Mouse (Mus musculus): ENCODE results near the gene Zfp365.

Zfp365 gene

DNA sequence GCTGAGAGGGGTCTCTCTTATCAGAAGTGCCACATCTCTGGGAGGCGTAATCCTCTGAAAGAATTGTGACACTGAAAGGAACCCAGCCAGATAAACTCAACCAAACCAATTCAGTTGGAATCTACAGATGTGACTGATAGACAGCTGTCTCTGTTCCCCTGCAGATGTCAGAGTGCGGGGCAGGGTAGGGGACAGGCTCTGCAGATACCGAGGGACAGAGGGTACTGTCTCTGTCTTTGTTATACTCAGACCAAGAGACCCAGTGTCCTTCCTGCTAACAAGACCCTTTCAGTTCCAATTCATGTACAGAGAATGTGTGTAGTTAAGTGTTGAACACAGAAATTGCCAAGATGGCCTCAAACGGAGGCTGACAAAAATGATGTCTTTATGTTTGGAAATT, 6.4 kb downstream of the Zfp365 start:
- in situ Hi-C loops (cut with MboI, MseI): no loop called here

GRCm38 (mm10) chr10:67903387-67903786, 9.1 kb downstream of the Zfp365 start:
- in situ Hi-C loops (cut with MboI, MseI): no loop called here

- in situ Hi-C loops (cut with MboI, MseI): no loop called here
Measured at GRCm38 (mm10) chr10:67901179-67901578, 11.3 kb downstream of the Zfp365 start.

GRCm38 (mm10) chr10:67898949-67899675, 13.3 kb downstream of the Zfp365 start:
- in situ Hi-C loops (cut with MboI, MseI): no loop called here

DNA sequence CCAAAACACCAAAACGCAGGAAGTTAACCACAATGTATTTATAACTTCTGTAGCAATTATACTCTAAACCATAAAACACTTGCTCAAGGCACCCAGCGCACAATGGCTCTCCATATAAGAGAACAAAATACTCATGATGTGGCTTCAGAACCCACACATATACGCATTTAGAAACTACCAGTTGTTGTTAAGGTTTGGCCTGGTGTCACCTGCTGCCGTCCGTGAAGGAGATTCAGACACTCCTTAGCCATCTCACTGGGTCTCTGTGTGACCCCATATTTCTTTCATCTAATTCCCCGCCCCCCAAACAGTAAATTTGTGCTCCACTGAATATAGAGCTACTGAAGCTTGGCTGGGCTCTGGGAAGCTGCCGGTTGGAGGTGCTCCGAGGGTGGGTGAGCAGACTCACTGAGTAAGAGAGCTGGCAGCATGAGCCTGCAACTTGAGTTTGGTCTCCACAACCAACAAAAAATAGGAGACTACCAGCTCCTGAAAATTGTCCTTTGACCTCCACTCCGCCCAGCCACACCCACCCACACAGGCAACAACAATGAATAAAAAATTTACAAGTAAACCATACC, 14.0 kb downstream of the Zfp365 start:
- in situ Hi-C loops (cut with MboI, MseI): no loop called here

DNA sequence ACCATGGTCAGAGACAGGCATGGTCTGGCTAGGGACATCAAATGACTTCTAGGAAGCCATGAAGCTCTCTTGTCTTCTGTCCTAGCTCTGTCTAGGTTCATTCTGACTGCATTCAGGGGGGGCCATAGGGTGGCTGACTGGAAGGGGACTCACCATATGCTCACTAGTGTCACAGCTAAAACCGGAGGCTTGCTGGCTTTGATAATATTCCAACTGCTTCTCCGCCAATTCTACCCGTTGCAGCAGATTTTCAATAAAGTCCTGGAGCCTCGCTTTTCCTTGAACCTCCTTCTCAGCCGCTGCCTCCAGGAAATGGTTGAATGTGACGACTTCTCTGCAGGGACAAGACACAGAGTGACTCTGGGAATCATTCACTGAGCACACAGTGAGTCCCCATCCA, 15.2 kb downstream of the Zfp365 start:
- in situ Hi-C loops (cut with MboI, MseI): no loop called here

GRCm38 (mm10) chr10:67894683-67895082, 17.8 kb downstream of the Zfp365 start:
- in situ Hi-C loops (cut with MboI, MseI): no loop called here

GRCm38 (mm10) chr10:67894059-67894458, 18.4 kb downstream of the Zfp365 start:
- in situ Hi-C loops (cut with MboI, MseI): no loop called here

- in situ Hi-C loops (cut with MboI, MseI): no loop called here
Measured at GRCm38 (mm10) chr10:67893226-67893625, 19.2 kb downstream of the Zfp365 start.

DNA sequence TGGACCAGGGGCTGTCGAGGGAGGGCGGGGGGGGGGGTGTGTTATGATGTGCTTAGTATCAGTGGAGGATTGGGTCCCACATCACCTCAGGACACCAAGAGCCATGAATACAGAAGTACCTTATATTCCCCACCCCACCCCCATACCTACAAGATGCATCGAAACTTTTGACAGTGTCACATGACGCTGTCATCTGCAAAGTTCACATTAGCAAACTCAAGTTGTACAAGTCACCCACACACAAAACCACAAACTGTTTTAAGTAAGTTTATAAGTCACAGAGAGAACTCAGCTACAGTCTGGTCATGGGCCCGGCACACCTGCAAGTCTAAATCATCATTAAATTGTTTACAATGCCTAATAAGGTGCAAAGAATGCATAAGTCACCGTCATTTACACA, 21.3 kb downstream of the Zfp365 start:
- in situ Hi-C loops (cut with MboI, MseI): no loop called here

GRCm38 (mm10) chr10:67887971-67888370, 24.5 kb downstream of the Zfp365 start:
- in situ Hi-C loops (cut with MboI, MseI): no loop called here

DNA sequence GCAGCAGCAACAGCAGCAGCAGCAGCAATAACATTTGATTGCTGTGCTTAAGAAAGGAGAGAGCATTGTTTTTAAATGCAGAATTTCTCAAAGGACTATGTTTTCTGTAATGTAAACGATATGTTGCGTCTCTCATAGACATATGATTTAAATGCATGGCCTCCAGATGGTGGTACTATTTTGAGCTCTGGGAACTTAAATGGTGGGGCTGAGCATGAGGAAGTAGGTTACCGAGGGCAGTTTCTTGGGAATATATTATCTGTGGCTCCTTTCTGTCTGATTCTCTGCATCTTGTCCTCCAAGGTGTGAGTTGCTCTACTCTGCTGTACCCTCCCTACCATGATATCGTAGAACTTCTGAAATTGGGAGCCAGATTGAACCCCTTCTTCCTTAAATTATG, 31.8 kb downstream of the Zfp365 start:
- in situ Hi-C loops (cut with MboI, MseI): no loop called here

- in situ Hi-C loops (cut with MboI, MseI): loop anchor here (5.0 to 10.0 kb wide), 2 partner anchors 45 to 273 kb away; no protein-coding TSS in a partner anchor
Measured at GRCm38 (mm10) chr10:67871811-67872210, 40.7 kb downstream of the Zfp365 start.

DNA sequence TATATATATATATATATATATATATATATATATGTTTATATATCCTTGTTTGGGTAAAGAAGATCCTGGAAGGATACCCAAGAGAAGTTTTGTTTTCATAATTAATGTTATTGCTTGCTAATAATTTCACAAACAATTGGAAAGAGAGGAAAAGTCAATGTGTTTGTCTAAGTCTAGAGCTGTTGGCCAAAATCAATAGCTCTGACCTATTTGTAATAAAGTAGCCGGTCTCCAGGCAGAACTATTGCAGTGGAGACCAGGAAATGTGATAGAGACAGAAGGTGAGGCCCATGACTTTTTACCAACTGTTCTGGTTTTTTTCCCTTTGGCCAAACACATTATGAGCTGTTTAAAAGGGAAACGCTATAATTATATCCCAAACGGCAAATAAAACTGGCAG, 44.2 kb downstream of the Zfp365 start:
- in situ Hi-C loops (cut with MboI, MseI): no loop called here

DNA sequence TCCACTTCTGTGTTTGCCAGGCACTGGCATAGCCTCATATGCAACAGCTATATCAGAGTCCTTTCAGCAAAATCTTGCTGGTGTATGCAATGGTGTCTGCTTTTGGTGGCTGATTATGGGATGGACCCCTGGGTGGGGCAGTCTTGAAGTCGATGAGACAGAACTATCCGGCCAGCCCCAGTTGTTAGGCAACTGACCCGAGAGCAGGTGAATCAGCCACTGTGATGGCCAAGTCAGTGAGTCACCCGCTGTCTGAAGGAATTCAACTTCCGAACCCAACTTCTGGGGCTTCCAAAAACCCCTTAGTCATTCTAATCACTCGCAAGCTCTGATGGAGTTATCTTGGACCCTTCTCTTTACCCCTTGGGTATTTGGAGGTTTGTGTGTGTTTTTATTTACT, 46.6 kb downstream of the Zfp365 start:
- in situ Hi-C loops (cut with MboI, MseI): no loop called here

DNA sequence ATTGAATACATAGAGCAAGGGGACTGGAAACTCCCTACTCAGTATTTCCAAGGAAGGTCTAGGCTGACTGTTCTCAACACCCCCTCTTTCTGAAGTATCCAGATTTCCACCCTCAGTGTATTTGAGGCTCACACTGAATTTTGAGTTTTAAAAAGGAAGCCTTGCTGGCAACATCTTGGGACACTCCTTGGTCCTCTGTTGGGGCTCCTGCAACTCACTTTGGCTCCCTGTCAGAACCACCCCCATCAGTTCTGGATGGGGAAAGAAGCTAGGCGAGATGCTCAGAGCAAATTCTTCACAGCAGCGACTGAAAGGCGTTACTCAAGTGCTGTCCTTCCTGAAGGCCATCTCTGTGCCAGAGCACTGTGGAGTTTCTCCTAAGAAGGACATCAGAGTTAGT, 47.4 kb downstream of the Zfp365 start:
- in situ Hi-C loops (cut with MboI, MseI): no loop called here

- in situ Hi-C loops (cut with MboI, MseI): loop anchor here (5.0 kb wide), 1 partner anchor 125 kb away; no protein-coding TSS in a partner anchor
Measured at GRCm38 (mm10) chr10:67862331-67862730, 50.1 kb downstream of the Zfp365 start.

DNA sequence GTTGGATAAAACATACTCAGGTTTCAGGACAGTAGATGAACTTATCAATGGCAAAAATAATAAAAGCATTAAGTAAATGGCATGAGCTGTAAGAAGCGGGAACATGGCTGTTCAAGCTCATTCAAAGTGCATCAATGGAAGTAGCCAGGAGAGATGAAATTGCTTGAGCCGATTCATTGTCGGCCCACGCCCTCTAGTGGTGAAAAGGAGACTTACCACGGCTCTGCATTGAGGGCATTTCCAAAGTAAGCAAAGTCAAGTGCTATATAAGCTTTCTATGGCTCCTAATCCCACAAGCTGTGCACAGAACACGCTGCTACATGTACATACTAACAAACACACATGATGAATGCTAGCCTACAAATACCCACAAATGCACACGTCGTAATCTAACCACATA, 53.6 kb downstream of the Zfp365 start:
- in situ Hi-C loops (cut with MboI, MseI): loop anchor here (10.0 kb wide), 1 partner anchor 314 kb away; the partner anchor contains the start of gene Ado

DNA sequence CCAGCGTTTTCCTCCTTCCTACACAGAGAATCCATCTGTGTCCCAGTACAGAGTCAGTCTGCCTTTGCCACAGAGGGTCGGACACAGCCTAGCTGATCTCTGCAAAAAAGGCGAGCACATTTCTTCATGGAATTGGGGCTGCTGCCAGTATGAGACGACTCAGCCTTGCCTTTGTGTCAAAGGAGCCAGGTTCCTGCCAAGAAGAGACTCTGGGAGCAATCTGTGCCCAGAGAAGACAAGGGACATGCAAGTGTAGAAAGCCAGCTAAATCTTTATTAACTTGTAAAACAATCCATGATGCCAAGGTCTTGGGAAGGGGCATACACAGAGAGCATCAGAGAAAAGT, 54.9 kb downstream of the Zfp365 start:
- in situ Hi-C loops (cut with MboI, MseI): loop anchor here (10.0 kb wide), 1 partner anchor 313 kb away; the partner anchor contains the start of gene Ado

- in situ Hi-C loops (cut with MboI, MseI): loop anchor here (10.0 kb wide), 1 partner anchor 312 kb away; the partner anchor contains the start of gene Ado
Measured at GRCm38 (mm10) chr10:67856791-67857560, 55.5 kb downstream of the Zfp365 start.

DNA sequence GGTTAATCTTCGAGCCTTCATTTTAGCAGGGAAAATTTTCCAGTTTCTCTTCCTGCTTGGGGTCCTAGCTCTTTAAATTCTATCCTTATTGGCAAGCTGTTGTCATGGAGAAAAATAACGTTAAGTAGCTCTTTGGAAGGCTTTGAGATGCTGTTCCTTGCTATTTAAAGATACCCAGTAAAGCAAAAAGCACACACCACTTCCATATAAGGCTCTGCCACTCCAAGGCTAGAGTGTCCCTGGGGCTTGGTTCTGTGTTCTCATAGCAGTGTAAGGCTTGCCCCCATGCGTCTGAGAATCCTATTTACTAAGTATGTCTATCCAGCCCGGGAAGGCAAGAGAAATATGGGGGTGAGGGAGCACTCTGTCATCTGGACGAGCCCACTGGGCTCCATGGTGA, 56.7 kb downstream of the Zfp365 start:
- in situ Hi-C loops (cut with MboI, MseI): loop anchor here (10.0 kb wide), 1 partner anchor 311 kb away; the partner anchor contains the start of gene Ado

GRCm38 (mm10) chr10:67852411-67852810, 60.1 kb downstream of the Zfp365 start:
- in situ Hi-C loops (cut with MboI, MseI): loop anchor here (5.0 to 10.0 kb wide), 2 partner anchors 308 to 535 kb away; partner anchors contain the start of gene Ado
